Mouse (Mus musculus) bone marrow, adult 2 months (tissue): ENCODE data around the gene Gm20403. TPM values are rescaled to one million over a fixed set of nuclear protein-coding genes. Genes with fewer than 3 reads are reported as not detected.
"Not testable (repeated sequence)": the region's sequence is repeated elsewhere in the genome, so short reads cannot be mapped to it uniquely, and the experiment has no call there.

ENCODE experiments used
- H3K27ac ChIP-seq: fragments of 200-500 bp; 2 replicates; pipeline ENCODE4 v1.5.1; 2012; ENCODE audit warnings: low read depth, mild to moderate bottlenecking, control low read depth, inconsistent platforms, low read length; ENCODE audit not compliant: control insufficient read depth, poor library complexity, insufficient read depth
- H3K4me1 ChIP-seq: fragments of 200-500 bp; 2 replicates; pipeline ENCODE4 v1.6.1; 2011; ENCODE audit warnings: low read length; ENCODE audit not compliant: control insufficient read depth, insufficient read depth
- H3K4me3 ChIP-seq: fragments of 200-500 bp; replicated peaks from 2 replicates; pipeline ENCODE3; 2011; ENCODE audit warnings: mild to moderate bottlenecking, low read depth, low read length, control low read depth; ENCODE audit not compliant: control insufficient read depth
- CTCF ChIP-seq: fragments of 200-500 bp; IDR thresholded peaks from 2 replicates; pipeline ENCODE4 v1.5.1; 2011; ENCODE audit warnings: low read length, control low read depth; ENCODE audit not compliant: control insufficient read depth, insufficient read depth
- POLR2A ChIP-seq: fragments of 200-500 bp; IDR thresholded peaks from 2 replicates; pipeline ENCODE4 v1.6.1; 2011; ENCODE audit warnings: low read depth, mild to moderate bottlenecking, control low read depth, low read length, borderline replicate concordance; ENCODE audit not compliant: control insufficient read depth
- WGBS: fragments of 180-500 bp; shearing (Covaris S2); methylation state at CpG from one replicate; pipeline ENCODE4 v1.1.7; 2018; 5-methylcytosine and 5-hydroxymethylcytosine counted together
- polyA plus RNA-seq: library from polyadenylated mRNA; stranded (reverse); fragments of >200 nt; gene quantifications from 2 replicates; pipeline ENCODE4 v1.2.4, GENCODE M21; 2011; ENCODE audit warnings: low replicate concordance; ENCODE audit not compliant: missing spikeins, insufficient read depth, insufficient read length

Gene Gm20403
- polyA plus RNA-seq, 1 experiment: not detected

- Histone ChIP-seq H3K4me1 (peaks cover 2% of the 10 kb centered on the region; the same call in 1 of the 2 replicates), H3K27ac (no peak overlapping the region), H3K4me3 (no peak overlapping the region)
- TF ChIP-seq CTCF: no peak
- TF ChIP-seq POLR2A: no peak
- 23% methylated on average over 2 of the region's 2 CpGs for WGBS
Observed at GRCm38 (mm10) chr12:54959569-54959968, 26.8 kb downstream of the Gm20403 start.

- peaks cover 2% of the 10 kb centered on the region; the same call in 1 of the 2 replicates for H3K4me1 ChIP-seq
- H3K4me3 ChIP-seq: no peak overlapping the region
- H3K27ac ChIP-seq: no peak overlapping the region
- 18% methylated on average over 2 of the region's 2 CpGs for WGBS
- TF ChIP-seq POLR2A: no peak
- no peak for TF ChIP-seq CTCF
Observed at GRCm38 (mm10) chr12:54956974-54957373, 29.4 kb downstream of the Gm20403 start.

DNA sequence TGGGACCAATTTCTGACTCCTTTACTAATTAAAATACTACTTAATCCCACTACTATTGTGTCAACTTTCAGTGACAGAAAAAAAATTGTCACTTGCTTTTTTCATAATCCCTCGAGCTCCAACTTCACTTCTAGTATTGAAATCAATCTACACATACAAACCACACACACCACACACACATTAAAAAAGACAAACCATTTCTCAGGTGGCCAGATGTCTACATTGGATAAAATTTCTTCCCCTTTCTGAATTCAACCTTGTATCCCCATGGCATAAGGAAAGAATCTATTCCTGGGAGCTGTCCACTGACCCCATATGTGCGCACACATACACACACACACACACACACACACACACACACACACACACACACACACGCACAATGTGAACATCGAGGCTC lies 29.9 kb downstream of the Gm20403 start:
- WGBS: 27% methylated on average over 4 of the region's 4 CpGs
- no peak for TF ChIP-seq POLR2A
- TF ChIP-seq CTCF: no peak
- H3K4me1 ChIP-seq: peaks cover 2% of the 10 kb centered on the region; the same call in 1 of the 2 replicates
- H3K27ac ChIP-seq: peak overlapping the region; percentile 52
- peak overlapping the region; percentile 37 for H3K4me3 ChIP-seq

DNA sequence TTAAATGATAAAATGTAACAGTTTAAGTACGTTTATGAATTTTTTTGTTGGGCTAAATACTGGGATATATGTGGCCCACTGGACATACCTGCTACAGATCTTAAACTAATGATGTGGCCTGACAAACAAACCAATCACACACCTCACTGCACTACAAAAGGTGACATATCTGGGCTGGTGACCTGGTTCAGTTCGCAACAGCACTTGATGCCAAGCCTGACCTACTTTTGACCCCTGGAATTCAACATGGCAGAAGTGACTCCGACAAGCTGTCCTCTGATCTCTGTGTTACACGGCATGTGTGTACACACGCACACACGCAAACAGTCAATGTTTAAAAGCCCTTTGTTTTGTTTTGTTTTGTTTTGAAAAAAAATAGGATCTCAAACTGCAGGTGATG lies 40.2 kb downstream of the Gm20403 start:
- no peaks in the 10 kb centered on the region; the same call in 1 of the 2 replicates for H3K4me1 ChIP-seq
- 92% methylated on average over 6 of the region's 6 CpGs for WGBS
- TF ChIP-seq CTCF (no peak), POLR2A (no peak)
- H3K27ac ChIP-seq: no peak overlapping the region
- no peak overlapping the region for H3K4me3 ChIP-seq

DNA sequence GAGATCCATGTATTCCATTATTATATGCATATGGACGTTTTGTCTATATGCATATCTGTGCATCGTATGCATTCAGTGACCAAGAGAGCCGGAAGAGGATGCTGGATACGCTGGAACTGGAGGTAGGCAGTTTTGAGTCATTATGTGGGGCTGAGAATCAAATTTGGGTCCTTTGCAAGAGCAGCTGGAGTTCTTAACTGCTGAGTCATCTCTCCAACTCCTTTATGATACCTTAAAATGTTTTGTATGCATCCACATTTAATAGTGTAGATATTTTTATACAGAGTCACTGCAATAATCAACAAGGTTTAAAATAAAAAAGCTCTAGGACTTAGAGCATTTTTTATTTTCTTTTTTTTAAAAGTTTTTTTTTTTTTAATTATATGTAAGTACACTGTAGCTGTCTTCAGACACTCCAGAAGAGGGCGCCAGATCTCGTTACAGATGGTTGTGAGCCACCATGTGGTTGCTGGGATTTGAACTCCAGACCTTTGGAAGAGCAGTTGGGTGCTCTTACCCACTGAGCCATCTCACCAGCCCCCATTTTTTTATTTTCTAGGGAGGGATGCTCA lies 43.7 kb downstream of the Gm20403 start:
- H3K27ac ChIP-seq, H3K4me1 ChIP-seq, H3K4me3 ChIP-seq: not testable (repeated sequence)
- WGBS: 90% methylated on average over 6 of the region's 6 CpGs

DNA sequence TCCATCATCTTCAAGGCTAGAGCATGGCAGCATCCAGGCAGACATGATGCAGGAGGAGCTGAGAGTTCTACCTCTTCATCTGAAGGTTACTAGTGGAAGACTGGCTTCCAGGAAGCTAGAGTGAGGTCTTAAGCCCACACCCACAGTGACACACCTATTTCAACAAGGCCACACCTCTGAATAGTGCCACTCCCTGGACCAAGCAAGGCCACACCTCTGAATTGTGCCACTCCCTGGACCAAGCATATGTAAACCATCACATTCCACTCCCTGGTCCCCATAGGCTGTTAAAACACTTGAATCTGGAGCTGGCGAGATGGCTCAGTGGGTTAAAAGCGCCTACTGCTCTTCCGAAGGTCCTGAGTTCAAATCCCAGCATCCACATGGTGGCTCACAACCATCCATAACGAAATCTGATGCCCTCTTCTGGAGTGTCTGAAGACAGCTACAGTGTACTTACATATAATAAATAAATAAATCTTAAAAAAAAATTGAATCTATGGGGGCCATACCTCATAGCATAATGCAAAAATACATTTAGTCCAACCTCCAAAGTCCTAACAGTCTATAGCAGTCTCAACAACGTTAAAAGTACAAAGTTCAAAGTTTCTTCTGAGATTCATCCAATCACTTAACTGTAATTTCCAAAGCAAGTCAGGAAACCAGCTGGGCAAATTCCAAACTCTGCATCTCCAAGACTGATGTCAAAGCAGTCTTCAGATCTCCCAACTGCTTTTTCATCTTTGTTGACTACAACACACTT lies 48.6 kb downstream of the Gm20403 start:
- not testable (repeated sequence) for H3K4me1 ChIP-seq, H3K27ac ChIP-seq, H3K4me3 ChIP-seq
- 88% methylated on average over 5 of the region's 5 CpGs for WGBS

Other genes with a start within 250 kb of the Gm20403 start
- gene Snx6, start 190.8 kb downstream of the Gm20403 start, polyA plus RNA-seq: 17.7 and 21.1 TPM in 2 replicates
- 16.2 and 16.6 TPM in 2 replicates for gene Cfl2, start 123.7 kb downstream of the Gm20403 start, polyA plus RNA-seq
- 34.0 and 40.3 TPM in 2 replicates for gene Baz1a, start 27.8 kb upstream of the Gm20403 start, polyA plus RNA-seq
- 16.7 and 23.2 TPM in 2 replicates for gene 2700097O09Rik, start 93.6 kb upstream of the Gm20403 start, polyA plus RNA-seq
- 22.5 and 28.9 TPM in 2 replicates for gene Srp54a, start 93.7 kb upstream of the Gm20403 start, polyA plus RNA-seq
- gene Fam177a, start 137.9 kb upstream of the Gm20403 start, polyA plus RNA-seq: 8.0 and 12.0 TPM in 2 replicates
- 3.1 and 4.9 TPM in 2 replicates for gene Srp54b, start 168.6 kb upstream of the Gm20403 start, polyA plus RNA-seq
- not detected in 2 replicates for gene 1700047I17Rik2, start 213.1 kb upstream of the Gm20403 start, polyA plus RNA-seq
- gene Srp54c, start 243.6 kb upstream of the Gm20403 start, polyA plus RNA-seq: 15.9 and 20.3 TPM in 2 replicates